In genomic region chr14:121330090-121330408, GRCm38 (mm10) we compare ENCODE assay signal across 18 mouse cellular contexts.
"Had no signal": no experiment of that assay in that cellular context is flagged by ENCODE, and none has a peak within 500 bp of the region (broad histone marks: within the 10 kb centered on the region; RNA-seq: fewer than 3 reads in every experiment).

No protein-coding gene starts in this region.

- H3K9ac ChIP-seq: liver, embryonic 14.5 days; lung, embryonic 14.5 days; midbrain, embryonic 12.5 days; neural tube, embryonic 12.5 days; stomach, embryonic 15.5 days had no signal

- H3K27me3 ChIP-seq: megakaryocyte, embryonic 14.5 days; midbrain, embryonic 12.5 days; neural tube, embryonic 12.5 days; stomach, embryonic 15.5 days had no signal

- ATAC-seq: midbrain, embryonic 16.5 days had no signal

- H3K4me3 ChIP-seq: megakaryocyte, embryonic 14.5 days; midbrain, embryonic 12.5 days; myocyte; neural tube, embryonic 12.5 days; stomach, embryonic 15.5 days had no signal

- H3K4me2 ChIP-seq: lung, embryonic 14.5 days; midbrain, embryonic 12.5 days; neural tube, embryonic 12.5 days; stomach, embryonic 15.5 days had no signal

- DNase-seq: lung, adult 18-20 months; lung, embryonic 14.5 days; lung, postnatal 14 days; lung, postnatal 36 days; midbrain, embryonic 14.5 days; right cerebral cortex, postnatal 14 days; thymus, adult 18-20 months; thymus, postnatal 14 days; thymus, postnatal 36 days had no signal

- H3K4me1 ChIP-seq: neural tube, embryonic 12.5 days had no signal

- H3K27ac ChIP-seq: liver, embryonic 14.5 days; macrophage; midbrain, embryonic 12.5 days; neural tube, embryonic 12.5 days; stomach, embryonic 15.5 days; stomach, postnatal 0 days had no signal

- H3K9me3 ChIP-seq: megakaryocyte, embryonic 14.5 days; midbrain, embryonic 12.5 days; neural tube, embryonic 12.5 days; stomach, embryonic 15.5 days had no signal
